Mouse (Mus musculus) erythroblast, embryonic 14.5 days (primary cell): Measurements from ENCODE around the gene Pdlim1. TPM values are rescaled to one million over a fixed set of nuclear protein-coding genes. Genes with fewer than 3 reads are reported as not detected.

ENCODE experiments used
- H3K27me3 ChIP-seq: 2 replicates; pipeline ENCODE4 v1.6.1; 2012; ENCODE audit warnings: inconsistent platforms; ENCODE audit not compliant: control insufficient read depth
- H3K36me3 ChIP-seq: 2 replicates; pipeline ENCODE4 v1.6.1; 2012; ENCODE audit warnings: mild to moderate bottlenecking, inconsistent platforms; ENCODE audit not compliant: control insufficient read depth
- H3K4me1 ChIP-seq: 2 replicates; pipeline ENCODE4 v1.6.1; 2012; ENCODE audit warnings: inconsistent platforms; ENCODE audit not compliant: control insufficient read depth
- H3K4me3 ChIP-seq: replicated peaks from 2 replicates; pipeline ENCODE3; 2012; ENCODE audit warnings: moderate library complexity, mild to moderate bottlenecking, inconsistent platforms
- H3K9me3 ChIP-seq: 2 replicates; pipeline ENCODE4 v1.6.1; 2012; ENCODE audit warnings: low read length, inconsistent platforms, mixed read lengths; ENCODE audit not compliant: control insufficient read depth
- GATA1 ChIP-seq: IDR thresholded peaks from 2 replicates; pipeline ENCODE4 v1.6.1; 2012; ENCODE audit warnings: low read length, inconsistent platforms, mixed read lengths
- TAL1 ChIP-seq: IDR thresholded peaks from 3 replicates; pipeline ENCODE4 v1.6.1; 2012; ENCODE audit warnings: low read length, inconsistent platforms, mixed read lengths
- polyA plus RNA-seq: library from polyadenylated mRNA; stranded (reverse); fragments of >175 nt; gene quantifications from 2 replicates; pipeline ENCODE4 v1.2.3, GENCODE M21; 2012

Gene Pdlim1
- polyA plus RNA-seq, 1 experiment = 1.5 TPM

GRCm38 (mm10) chr19:40294231-40294630 lies 22.6 kb upstream of the Pdlim1 start:
- Histone ChIP-seq H3K4me3 (no peak overlapping the region), H3K36me3 (peaks cover 32% of the 10 kb centered on the region), H3K9me3 (no peaks in the 10 kb centered on the region), H3K27me3 (no peaks in the 10 kb centered on the region), H3K4me1 (peaks cover 47% of the 10 kb centered on the region)
- TF ChIP-seq TAL1 (no peak), GATA1 (no peak)

- H3K9me3 ChIP-seq = no peaks in the 10 kb centered on the region
- TF ChIP-seq TAL1 (no peak), GATA1 (no peak)
- no peak overlapping the region for H3K4me3 ChIP-seq
- peaks cover 44% of the 10 kb centered on the region for H3K4me1 ChIP-seq
- peaks cover 31% of the 10 kb centered on the region for H3K36me3 ChIP-seq
- H3K27me3 ChIP-seq = no peaks in the 10 kb centered on the region
Measured at GRCm38 (mm10) chr19:40293791-40294190, 22.1 kb upstream of the Pdlim1 start.

GRCm38 (mm10) chr19:40290099-40290724 lies 18.6 kb upstream of the Pdlim1 start:
- Histone ChIP-seq H3K36me3 (peaks cover 14% of the 10 kb centered on the region), H3K9me3 (no peaks in the 10 kb centered on the region), H3K4me3 (no peak overlapping the region), H3K27me3 (no peaks in the 10 kb centered on the region; the same call in 1 of the 2 replicates), H3K4me1 (peaks cover 9% of the 10 kb centered on the region)
- TF ChIP-seq GATA1 (no peak), TAL1 (no peak)

GRCm38 (mm10) chr19:40288415-40288814 lies 16.8 kb upstream of the Pdlim1 start:
- Histone ChIP-seq H3K4me1 (no peaks in the 10 kb centered on the region), H3K36me3 (no peaks in the 10 kb centered on the region; the same call in 1 of the 2 replicates), H3K27me3 (no peaks in the 10 kb centered on the region; the same call in 1 of the 2 replicates), H3K4me3 (no peak overlapping the region), H3K9me3 (no peaks in the 10 kb centered on the region)
- no peak for TF ChIP-seq TAL1
- no peak for TF ChIP-seq GATA1

DNA sequence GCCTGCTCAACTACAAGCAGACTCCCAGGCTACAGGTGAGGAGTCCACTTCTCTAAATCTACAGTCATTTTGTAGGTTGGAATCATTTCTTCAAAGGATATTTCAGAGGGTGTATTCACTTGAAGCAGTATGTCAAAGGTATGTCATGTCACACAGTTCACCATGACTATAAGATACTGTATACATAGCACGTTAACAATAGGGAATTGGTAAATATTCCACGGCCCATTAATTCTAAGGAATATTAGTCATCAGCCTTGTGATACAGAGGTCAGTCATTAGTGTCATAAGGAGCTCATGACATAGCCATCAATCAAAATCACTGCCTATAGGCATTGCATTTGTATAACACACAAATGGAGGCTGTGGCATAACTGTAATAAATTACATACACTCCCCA lies 13.1 kb upstream of the Pdlim1 start:
- TF ChIP-seq TAL1 (no peak), GATA1 (no peak)
- Histone ChIP-seq H3K27me3 (no peaks in the 10 kb centered on the region; the same call in 1 of the 2 replicates), H3K4me1 (no peaks in the 10 kb centered on the region), H3K4me3 (no peak overlapping the region), H3K9me3 (peaks cover 3% of the 10 kb centered on the region; the same call in 1 of the 2 replicates), H3K36me3 (no peaks in the 10 kb centered on the region)

- H3K27me3 ChIP-seq = no peaks in the 10 kb centered on the region; the same call in 1 of the 2 replicates
- TF ChIP-seq GATA1 (no peak), TAL1 (no peak)
- no peaks in the 10 kb centered on the region for H3K4me1 ChIP-seq
- peaks cover 3% of the 10 kb centered on the region; the same call in 1 of the 2 replicates for H3K9me3 ChIP-seq
- no peak overlapping the region for H3K4me3 ChIP-seq
- no peaks in the 10 kb centered on the region for H3K36me3 ChIP-seq
Measured at GRCm38 (mm10) chr19:40283415-40283814, 11.8 kb upstream of the Pdlim1 start.

DNA sequence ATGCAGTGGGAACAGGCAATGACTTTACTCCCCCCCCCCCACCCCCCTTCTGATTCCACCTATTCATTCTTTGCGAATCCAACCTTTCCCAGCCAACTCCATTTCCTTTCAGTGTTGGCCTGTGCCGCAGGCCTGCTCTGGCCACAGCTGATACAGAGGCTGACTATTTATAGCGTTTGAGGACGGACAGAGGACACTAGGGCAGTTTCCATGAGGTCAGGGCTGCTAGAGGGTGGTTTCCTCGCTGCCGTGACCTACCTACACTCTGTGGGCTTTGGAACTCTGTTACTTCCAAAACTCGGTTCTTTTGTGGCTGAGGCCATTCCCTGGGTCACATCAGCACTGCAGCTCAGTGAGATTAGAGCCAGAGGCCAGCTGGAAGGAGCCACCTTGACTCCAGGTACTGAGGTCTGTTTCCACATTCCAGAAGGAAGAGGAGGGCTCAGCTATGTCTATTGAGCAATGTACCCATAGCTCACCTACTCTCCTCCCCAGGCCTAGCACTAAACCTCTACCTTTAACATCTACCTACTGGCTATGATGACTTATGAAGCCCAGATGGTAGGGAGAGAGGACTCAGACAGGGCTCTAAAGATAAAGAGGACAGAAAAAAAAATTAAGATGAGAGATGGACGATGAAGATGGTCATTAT lies 6.9 kb upstream of the Pdlim1 start:
- H3K4me1 ChIP-seq = no peaks in the 10 kb centered on the region
- H3K27me3 ChIP-seq = peaks cover 2% of the 10 kb centered on the region; the same call in 1 of the 2 replicates
- no peaks in the 10 kb centered on the region for H3K36me3 ChIP-seq
- peaks cover 3% of the 10 kb centered on the region; the same call in 1 of the 2 replicates for H3K9me3 ChIP-seq
- TF ChIP-seq TAL1 (no peak), GATA1 (no peak)
- H3K4me3 ChIP-seq = no peak overlapping the region

DNA sequence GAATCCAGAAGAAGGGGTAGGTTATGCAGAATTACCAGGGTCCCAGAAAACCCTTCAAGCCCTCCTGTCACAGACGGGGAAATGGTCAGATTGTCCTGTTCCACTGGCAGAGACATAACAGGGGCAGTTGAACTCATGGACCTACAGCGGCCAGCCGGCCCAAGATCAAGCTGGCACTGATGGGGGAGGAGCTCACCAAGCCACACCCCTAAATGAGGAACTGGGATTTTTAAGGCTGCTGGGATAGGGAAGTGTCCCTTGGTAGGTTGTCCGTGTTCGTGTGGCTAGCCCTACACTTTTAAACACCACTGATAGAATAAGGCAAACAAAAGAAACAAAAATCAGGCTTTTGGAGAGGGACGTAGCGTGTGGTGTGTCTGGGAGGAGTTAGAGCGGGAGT lies 5.9 kb upstream of the Pdlim1 start:
- peaks cover 3% of the 10 kb centered on the region; the same call in 1 of the 2 replicates for H3K9me3 ChIP-seq
- H3K36me3 ChIP-seq = no peaks in the 10 kb centered on the region
- no peak overlapping the region for H3K4me3 ChIP-seq
- peaks cover 11% of the 10 kb centered on the region for H3K27me3 ChIP-seq
- no peaks in the 10 kb centered on the region for H3K4me1 ChIP-seq
- TF ChIP-seq TAL1 = no peak
- TF ChIP-seq GATA1 = no peak

DNA sequence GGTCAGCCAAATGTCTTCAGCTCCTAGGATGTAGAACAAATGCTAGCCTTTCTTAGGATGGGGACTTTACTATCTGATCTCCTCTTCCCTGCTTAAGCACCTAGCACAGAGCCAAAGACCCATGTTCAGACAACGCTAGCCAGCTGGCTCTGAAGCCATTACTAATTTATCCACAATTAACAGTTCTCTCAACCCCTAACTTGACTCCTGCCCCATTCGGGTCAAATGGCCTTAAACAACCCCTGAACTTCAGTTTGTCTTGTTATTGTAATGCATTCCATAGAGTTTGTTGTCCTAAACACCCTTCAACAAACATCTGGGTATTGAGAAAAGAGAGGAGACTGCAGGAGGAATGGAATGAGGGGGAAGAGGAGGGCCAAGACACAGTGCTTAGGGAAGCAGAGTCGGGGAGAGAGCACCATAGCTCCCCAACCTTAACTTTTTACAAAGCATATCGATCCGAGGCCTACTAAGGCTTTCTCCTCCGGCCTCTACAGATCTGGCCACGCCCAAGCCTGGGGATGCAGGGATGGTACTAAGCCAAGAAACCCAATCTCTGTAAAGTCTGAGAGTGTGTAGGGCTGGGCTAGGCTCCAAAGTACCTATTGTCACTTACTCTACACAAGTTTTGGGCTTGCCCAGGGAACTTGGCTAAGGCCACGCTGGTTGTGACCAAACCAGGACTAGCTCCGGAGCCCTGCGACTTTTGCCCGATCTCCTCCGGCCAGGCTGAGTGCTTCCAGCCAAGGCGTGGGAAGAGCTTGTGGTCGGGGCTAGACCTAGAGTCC lies 4.0 kb upstream of the Pdlim1 start:
- H3K36me3 ChIP-seq = no peaks in the 10 kb centered on the region
- TF ChIP-seq GATA1 (no peak), TAL1 (no peak)
- H3K4me1 ChIP-seq = peaks cover 16% of the 10 kb centered on the region
- H3K4me3 ChIP-seq = no peak overlapping the region
- peaks cover 28% of the 10 kb centered on the region for H3K27me3 ChIP-seq
- no peaks in the 10 kb centered on the region; the same call in 1 of the 2 replicates for H3K9me3 ChIP-seq
